Mouse (Mus musculus) midbrain, embryonic 12.5 days (tissue): ENCODE measurements around the gene Rpl23a. TPM values are rescaled to one million over a fixed set of nuclear protein-coding genes. Genes with fewer than 3 reads are reported as not detected.

Experiments
- ATAC-seq: fragments of 200-750 bp; cut with Nextera tagmentation; 2 replicates; pipeline ENCODE4 v1.8.0; 2017; ENCODE audit warnings: low read depth, moderate TSS enrichment, moderate library complexity; ENCODE audit not compliant: low FRiP score
- H3K27ac ChIP-seq: fragments of 300-500 bp; sonication (generic); replicated peaks from 2 replicates; pipeline ENCODE4 v1.5.1; 2016; ENCODE audit warnings: mild to moderate bottlenecking
- H3K27me3 ChIP-seq: fragments of 300-500 bp; sonication (generic); 2 replicates; pipeline ENCODE4 v1.6.1; 2016; ENCODE audit warnings: mild to moderate bottlenecking
- H3K36me3 ChIP-seq: fragments of 300-500 bp; sonication (generic); 2 replicates; pipeline ENCODE4 v1.6.1; 2016
- H3K4me1 ChIP-seq: fragments of 300-500 bp; sonication (generic); 2 replicates; pipeline ENCODE4 v1.6.1; 2016
- H3K4me2 ChIP-seq: fragments of 300-500 bp; sonication (generic); replicated peaks from 2 replicates; pipeline ENCODE4 v1.6.1; 2016; ENCODE audit warnings: mild to moderate bottlenecking, moderate library complexity
- H3K4me3 ChIP-seq: fragments of 300-500 bp; sonication (generic); 2 replicates; pipeline ENCODE4 v1.5.1; 2016; ENCODE audit warnings: mild to moderate bottlenecking
- H3K9ac ChIP-seq: fragments of 300-500 bp; sonication (generic); replicated peaks from 2 replicates; pipeline ENCODE4 v1.6.1; 2016; ENCODE audit warnings: mild to moderate bottlenecking, moderate library complexity
- H3K9me3 ChIP-seq: fragments of 300-500 bp; sonication (generic); 2 replicates; pipeline ENCODE4 v1.6.1; 2016; ENCODE audit warnings: mild to moderate bottlenecking
- WGBS: fragments of 180-500 bp; shearing (Covaris S2); methylation state at CpG from one replicate; pipeline ENCODE4 v1.1.7; 2016; 5-methylcytosine and 5-hydroxymethylcytosine counted together
- polyA plus RNA-seq: library from polyadenylated mRNA; unstranded; fragments of >200 nt; fragmentation: Nextera tagmentation; extraction: Ambion mirVana; gene quantifications from 2 replicates; pipeline ENCODE4 v1.2.1, GENCODE M21; 2016

Rpl23a gene
- 905 and 958 TPM in 2 replicates for polyA plus RNA-seq

- H3K9ac ChIP-seq: peak within 1 kb of the TSS; percentile 81
- H3K27ac ChIP-seq: peak within 1 kb of the TSS; percentile 93
- peaks cover 30% of the 10 kb centered on the region for H3K36me3 ChIP-seq
- peak within 1 kb of the TSS; percentile 77 for H3K4me2 ChIP-seq
- WGBS: under 1% methylated on average over 38 of the region's 38 CpGs
- ATAC-seq: peak; percentile 91
- H3K27me3 ChIP-seq: no peaks in the 10 kb centered on the region
- peak within 1 kb of the TSS; percentile 65 for H3K4me3 ChIP-seq
- peaks cover 39% of the 10 kb centered on the region for H3K4me1 ChIP-seq
- H3K9me3 ChIP-seq: no peaks in the 10 kb centered on the region
Observed at GRCm38 (mm10) chr11:78182961-78183844, at the start of gene Rpl23a. Gene Rpl23a (minus strand): TSS chr11:78183584.

GRCm38 (mm10) chr11:78231518-78231917 lies 48.1 kb upstream of the Rpl23a start:
- 95% methylated on average over 6 of the region's 6 CpGs for WGBS

GRCm38 (mm10) chr11:78223586-78223985 lies 40.2 kb upstream of the Rpl23a start:
- Histone ChIP-seq H3K27ac (no peak overlapping the region), H3K4me1 (no peaks in the 10 kb centered on the region), H3K4me2 (no peak overlapping the region), H3K36me3 (peaks cover 96% of the 10 kb centered on the region), H3K9ac (no peak overlapping the region), H3K9me3 (no peaks in the 10 kb centered on the region), H3K27me3 (no peaks in the 10 kb centered on the region), H3K4me3 (no peak overlapping the region)
- WGBS: 91% methylated on average over 4 of the region's 4 CpGs
- no peak for ATAC-seq

More at GRCm38 (mm10) chr11:78231518-78231917, 48.1 kb upstream of the Rpl23a start:
- Histone ChIP-seq H3K27me3 (no peaks in the 10 kb centered on the region), H3K4me3 (no peak overlapping the region), H3K9ac (no peak overlapping the region), H3K4me1 (no peaks in the 10 kb centered on the region), H3K36me3 (peaks cover 82% of the 10 kb centered on the region), H3K9me3 (no peaks in the 10 kb centered on the region), H3K27ac (no peak overlapping the region), H3K4me2 (no peak overlapping the region)
- no peak for ATAC-seq

GRCm38 (mm10) chr11:78215709-78216317 lies 32.4 kb upstream of the Rpl23a start:
- H3K9me3 ChIP-seq: no peaks in the 10 kb centered on the region
- ATAC-seq: no peak
- H3K4me3 ChIP-seq: no peak overlapping the region
- WGBS: 94% methylated on average over 11 of the region's 11 CpGs
- H3K4me1 ChIP-seq: no peaks in the 10 kb centered on the region
- no peak overlapping the region for H3K27ac ChIP-seq
- H3K9ac ChIP-seq: no peak overlapping the region
- H3K4me2 ChIP-seq: no peak overlapping the region
- no peaks in the 10 kb centered on the region for H3K27me3 ChIP-seq
- peaks cover 97% of the 10 kb centered on the region for H3K36me3 ChIP-seq

GRCm38 (mm10) chr11:78213086-78213817 lies 29.9 kb upstream of the Rpl23a start:
- Histone ChIP-seq H3K36me3 (peaks cover 98% of the 10 kb centered on the region), H3K4me2 (no peak overlapping the region)

GRCm38 (mm10) chr11:78211513-78211912 lies 28.1 kb upstream of the Rpl23a start:
- Histone ChIP-seq H3K27me3 (no peaks in the 10 kb centered on the region), H3K4me1 (no peaks in the 10 kb centered on the region), H3K36me3 (peaks cover 99% of the 10 kb centered on the region), H3K4me2 (no peak overlapping the region), H3K9me3 (no peaks in the 10 kb centered on the region), H3K4me3 (no peak overlapping the region), H3K9ac (no peak overlapping the region), H3K27ac (no peak overlapping the region)
- 88% methylated on average over 5 of the region's 5 CpGs for WGBS
- ATAC-seq: no peak

More at GRCm38 (mm10) chr11:78213086-78213817, 29.9 kb upstream of the Rpl23a start:
- Histone ChIP-seq H3K27ac (no peak overlapping the region), H3K9ac (no peak overlapping the region), H3K4me1 (no peaks in the 10 kb centered on the region), H3K4me3 (no peak overlapping the region), H3K27me3 (no peaks in the 10 kb centered on the region), H3K9me3 (no peaks in the 10 kb centered on the region)
- WGBS: 95% methylated on average over 14 of the region's 14 CpGs
- ATAC-seq: no peak

GRCm38 (mm10) chr11:78210615-78211014 lies 27.2 kb upstream of the Rpl23a start:
- no peak overlapping the region for H3K9ac ChIP-seq
- H3K4me2 ChIP-seq: no peak overlapping the region
- ATAC-seq: no peak
- WGBS: 75% methylated on average over 7 of the region's 7 CpGs
- H3K27me3 ChIP-seq: no peaks in the 10 kb centered on the region
- H3K4me3 ChIP-seq: no peak overlapping the region
- H3K36me3 ChIP-seq: peaks cover 99% of the 10 kb centered on the region
- H3K9me3 ChIP-seq: no peaks in the 10 kb centered on the region
- no peaks in the 10 kb centered on the region; the same call in 1 of the 2 replicates for H3K4me1 ChIP-seq
- H3K27ac ChIP-seq: no peak overlapping the region

GRCm38 (mm10) chr11:78209886-78210285 lies 26.5 kb upstream of the Rpl23a start:
- ATAC-seq: no peak
- no peaks in the 10 kb centered on the region for H3K27me3 ChIP-seq
- H3K36me3 ChIP-seq: peaks cover 100% of the 10 kb centered on the region
- H3K4me3 ChIP-seq: no peak overlapping the region
- 96% methylated on average over 6 of the region's 6 CpGs for WGBS
- H3K9me3 ChIP-seq: no peaks in the 10 kb centered on the region
- H3K27ac ChIP-seq: no peak overlapping the region
- H3K4me2 ChIP-seq: no peak overlapping the region
- no peaks in the 10 kb centered on the region; the same call in 1 of the 2 replicates for H3K4me1 ChIP-seq
- H3K9ac ChIP-seq: no peak overlapping the region

- H3K4me3 ChIP-seq: no peak overlapping the region
- H3K4me1 ChIP-seq: no peaks in the 10 kb centered on the region; the same call in 1 of the 2 replicates
- no peaks in the 10 kb centered on the region for H3K27me3 ChIP-seq
- WGBS: 84% methylated on average over 7 of the region's 7 CpGs
- H3K36me3 ChIP-seq: peaks cover 75% of the 10 kb centered on the region
- ATAC-seq: no peak
- H3K9me3 ChIP-seq: no peaks in the 10 kb centered on the region
- no peak overlapping the region for H3K27ac ChIP-seq
- no peak overlapping the region for H3K9ac ChIP-seq
- H3K4me2 ChIP-seq: no peak overlapping the region
Observed at GRCm38 (mm10) chr11:78207190-78207589, 23.8 kb upstream of the Rpl23a start.

- Histone ChIP-seq H3K27ac (peak overlapping the region; percentile 42; the same call in 1 of the 2 replicates), H3K36me3 (peaks cover 59% of the 10 kb centered on the region), H3K9ac (no peak overlapping the region), H3K4me1 (no peaks in the 10 kb centered on the region; the same call in 1 of the 2 replicates), H3K9me3 (no peaks in the 10 kb centered on the region), H3K4me3 (no peak overlapping the region), H3K27me3 (no peaks in the 10 kb centered on the region), H3K4me2 (no peak overlapping the region)
- no peak for ATAC-seq
- WGBS: 82% methylated on average over 13 of the region's 13 CpGs
Observed at GRCm38 (mm10) chr11:78205361-78206206, 22.2 kb upstream of the Rpl23a start.

GRCm38 (mm10) chr11:78204287-78204686 lies 20.9 kb upstream of the Rpl23a start:
- no peak overlapping the region for H3K4me3 ChIP-seq
- H3K9me3 ChIP-seq: no peaks in the 10 kb centered on the region
- no peaks in the 10 kb centered on the region; the same call in 1 of the 2 replicates for H3K4me1 ChIP-seq
- H3K27ac ChIP-seq: no peak overlapping the region
- no peaks in the 10 kb centered on the region for H3K27me3 ChIP-seq
- ATAC-seq: no peak
- 84% methylated on average over 6 of the region's 6 CpGs for WGBS
- no peak overlapping the region for H3K4me2 ChIP-seq
- no peak overlapping the region for H3K9ac ChIP-seq
- peaks cover 46% of the 10 kb centered on the region for H3K36me3 ChIP-seq
